Mouse (Mus musculus) forelimb bud, embryonic 11.5 days (tissue): ENCODE data around the gene Gm17334.

Experiments used
- DNase-seq: peaks from one replicate; pipeline ENCODE4 v3.0.0-alpha.2; 2012; ENCODE audit warnings: low read depth, low spot score

The Gm17334 gene

DNA sequence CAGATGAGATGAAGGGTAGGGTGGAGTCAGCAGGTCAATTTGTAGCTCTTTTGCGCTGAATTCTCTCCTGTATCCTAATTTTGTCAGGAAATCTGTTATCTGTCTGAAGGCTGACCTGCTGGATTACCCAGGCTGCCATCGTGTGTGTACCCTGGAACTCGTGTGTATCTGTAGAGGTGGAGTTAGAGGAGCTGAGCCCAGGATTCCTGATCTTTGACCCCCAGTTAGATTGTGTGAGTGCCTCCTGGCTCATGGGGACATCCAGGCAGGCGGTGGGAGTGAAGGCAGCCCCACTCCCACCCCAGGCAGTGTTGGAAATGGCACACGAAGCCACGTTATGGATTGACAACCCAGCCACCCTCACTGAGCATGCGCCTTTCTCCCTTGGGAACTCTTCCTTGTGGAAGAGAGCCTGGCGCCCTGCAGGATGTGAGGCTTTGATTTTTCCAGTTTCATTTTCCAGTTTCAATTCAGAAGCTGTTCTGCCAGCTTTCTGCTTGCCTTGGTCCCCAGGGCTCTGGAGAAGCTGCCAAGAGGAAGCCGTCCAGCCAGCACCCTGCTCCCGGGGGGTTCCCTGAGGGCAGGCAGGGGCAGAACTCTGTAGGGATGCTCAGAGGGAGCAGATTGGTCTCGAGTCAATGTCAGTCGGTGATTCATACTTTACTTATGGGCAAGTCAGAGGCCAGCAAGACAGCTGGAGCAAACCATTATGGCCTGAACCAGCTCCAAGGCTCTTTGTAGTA lies 23.6 kb upstream of the Gm17334 start:
- no peak for DNase-seq

DNA sequence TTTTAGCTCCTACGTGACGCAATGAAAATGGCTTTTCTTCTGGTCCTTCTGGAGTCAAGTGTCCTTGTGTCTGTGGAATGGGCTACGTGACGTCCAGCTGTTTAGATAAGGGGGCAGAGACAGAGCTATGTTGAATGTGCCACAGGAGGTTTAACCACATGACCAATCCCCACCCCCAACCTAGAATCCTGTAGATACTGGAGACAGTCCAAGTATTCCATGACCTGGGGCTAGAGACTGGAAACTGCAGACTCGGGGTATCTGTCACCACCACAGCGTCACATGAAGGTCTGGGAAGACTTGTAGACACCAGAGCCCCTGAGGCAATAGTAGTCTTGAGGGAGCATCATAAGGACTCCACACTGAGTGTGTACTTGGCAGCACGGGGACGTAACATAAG lies 22.8 kb upstream of the Gm17334 start:
- DNase-seq, result no peak

DNA sequence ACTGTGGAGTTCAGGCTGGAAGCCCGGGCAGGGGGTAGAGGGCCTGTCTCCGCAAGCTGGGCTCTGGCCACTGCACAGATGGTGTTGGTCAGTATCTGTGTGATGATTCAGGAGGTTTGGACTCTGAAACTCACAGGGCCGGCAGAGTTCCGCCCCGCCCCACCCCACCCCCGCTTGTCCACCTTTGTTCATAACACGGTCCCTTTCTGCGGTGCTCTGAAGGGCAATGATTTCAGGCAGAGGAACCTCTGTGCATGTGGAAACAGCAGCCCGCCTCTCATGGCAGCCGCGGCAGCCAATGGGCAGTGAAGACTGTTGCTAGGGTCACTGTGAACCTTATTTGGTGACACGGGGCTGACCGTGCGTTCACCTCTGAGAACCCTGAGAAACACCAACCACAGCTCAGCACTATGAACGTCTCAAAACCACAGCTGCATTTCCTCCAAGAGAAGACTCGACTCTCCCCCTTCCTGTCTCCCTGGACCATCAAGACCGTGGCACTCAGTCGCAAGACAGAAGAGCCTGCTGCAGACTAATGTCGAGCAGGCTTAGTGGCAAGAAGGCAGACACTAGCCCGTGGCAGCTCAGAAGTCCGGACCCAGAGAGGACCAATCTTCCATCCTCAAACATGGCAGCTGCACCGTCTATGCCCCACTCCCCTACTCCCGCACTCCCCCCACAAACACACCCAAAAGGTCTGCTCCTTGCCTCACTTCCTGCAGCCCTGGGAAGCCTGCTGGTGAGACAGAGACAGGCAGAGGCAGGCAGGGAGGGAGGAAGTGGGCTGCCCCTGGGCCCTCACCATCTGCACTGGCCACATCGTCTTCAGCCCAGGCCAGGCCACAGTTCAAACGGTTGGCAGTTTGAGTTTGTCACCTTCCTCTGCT lies 21.9 kb upstream of the Gm17334 start:
- no peak for DNase-seq

DNA sequence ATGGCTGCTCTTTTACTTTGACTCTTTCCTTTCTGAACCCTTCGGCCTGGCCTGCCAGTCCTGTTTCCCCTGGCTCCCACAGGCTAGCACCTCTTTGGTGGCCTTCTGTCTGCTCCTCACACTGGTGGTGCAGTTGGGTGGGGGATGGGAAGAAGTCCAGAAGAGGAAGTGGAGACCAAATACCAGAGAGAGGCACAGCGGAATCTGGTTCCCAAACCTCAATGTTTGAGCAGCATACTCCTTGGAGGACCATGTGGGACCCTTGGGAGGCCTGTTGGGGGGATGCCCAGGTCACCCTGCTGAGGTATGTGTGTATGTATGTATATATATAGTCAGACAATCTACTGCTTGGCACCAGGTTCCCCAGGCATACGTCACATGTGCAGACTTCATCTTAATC lies 21.0 kb upstream of the Gm17334 start:
- no peak for DNase-seq

DNA sequence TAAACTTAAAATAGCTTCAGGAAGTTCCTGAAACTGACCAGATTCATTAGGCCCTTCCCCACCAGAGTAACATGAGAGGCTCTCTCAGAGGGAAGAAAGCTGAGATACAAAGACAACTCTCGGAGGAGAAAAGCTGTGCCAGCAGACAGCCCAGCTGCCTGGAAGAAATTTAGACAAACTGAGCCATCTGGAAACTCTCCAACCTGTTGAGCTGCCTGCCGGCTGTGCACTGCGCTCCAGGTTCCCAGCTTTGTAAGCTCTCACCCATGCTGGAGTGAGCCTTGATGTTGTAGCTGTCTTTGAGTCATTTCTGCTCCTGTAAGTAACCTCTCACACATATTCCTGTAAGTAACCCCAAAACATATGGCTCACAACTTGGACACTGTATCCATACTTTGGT lies 20.0 kb upstream of the Gm17334 start:
- no peak for DNase-seq

DNA sequence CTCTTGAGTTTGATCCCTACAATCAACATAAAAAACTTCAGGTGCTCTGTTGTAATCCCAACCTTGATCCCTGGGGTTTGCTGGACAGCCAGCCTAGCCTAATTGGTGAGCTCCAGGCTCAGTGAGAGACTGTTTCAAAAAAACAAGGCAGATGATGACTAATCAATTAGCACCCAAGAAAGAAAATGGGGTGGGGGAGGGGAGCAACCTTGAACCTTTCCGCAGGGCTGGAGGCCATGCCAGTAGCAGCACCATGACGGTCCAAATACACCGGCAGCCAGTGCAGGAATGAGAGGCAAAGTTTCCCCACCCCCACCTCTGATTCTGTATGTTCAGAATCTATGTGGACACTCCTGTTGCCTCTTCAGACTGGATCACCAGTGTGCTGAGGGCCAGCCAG lies 16.3 kb upstream of the Gm17334 start:
- no peak for DNase-seq

DNA sequence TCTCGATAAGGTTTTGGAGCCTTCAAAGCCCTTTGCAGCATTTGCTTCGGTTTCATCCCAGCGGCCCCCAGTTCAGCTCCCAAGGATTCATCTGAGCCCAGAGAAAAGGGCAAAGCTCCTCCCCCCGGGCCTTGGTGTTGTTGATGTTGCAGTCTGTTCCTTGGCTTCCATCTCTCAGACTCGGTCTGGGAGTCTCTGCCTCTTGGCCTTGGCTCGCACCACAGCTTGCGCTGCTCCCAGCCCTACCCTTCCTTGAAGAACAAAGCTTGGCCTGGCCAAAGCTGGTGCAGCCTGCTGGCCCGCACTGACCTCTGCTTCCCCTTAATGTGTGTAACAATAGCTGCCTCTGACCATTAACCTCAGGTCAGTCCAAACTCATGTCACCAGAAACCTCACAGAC lies 15.2 kb upstream of the Gm17334 start:
- no peak for DNase-seq

DNA sequence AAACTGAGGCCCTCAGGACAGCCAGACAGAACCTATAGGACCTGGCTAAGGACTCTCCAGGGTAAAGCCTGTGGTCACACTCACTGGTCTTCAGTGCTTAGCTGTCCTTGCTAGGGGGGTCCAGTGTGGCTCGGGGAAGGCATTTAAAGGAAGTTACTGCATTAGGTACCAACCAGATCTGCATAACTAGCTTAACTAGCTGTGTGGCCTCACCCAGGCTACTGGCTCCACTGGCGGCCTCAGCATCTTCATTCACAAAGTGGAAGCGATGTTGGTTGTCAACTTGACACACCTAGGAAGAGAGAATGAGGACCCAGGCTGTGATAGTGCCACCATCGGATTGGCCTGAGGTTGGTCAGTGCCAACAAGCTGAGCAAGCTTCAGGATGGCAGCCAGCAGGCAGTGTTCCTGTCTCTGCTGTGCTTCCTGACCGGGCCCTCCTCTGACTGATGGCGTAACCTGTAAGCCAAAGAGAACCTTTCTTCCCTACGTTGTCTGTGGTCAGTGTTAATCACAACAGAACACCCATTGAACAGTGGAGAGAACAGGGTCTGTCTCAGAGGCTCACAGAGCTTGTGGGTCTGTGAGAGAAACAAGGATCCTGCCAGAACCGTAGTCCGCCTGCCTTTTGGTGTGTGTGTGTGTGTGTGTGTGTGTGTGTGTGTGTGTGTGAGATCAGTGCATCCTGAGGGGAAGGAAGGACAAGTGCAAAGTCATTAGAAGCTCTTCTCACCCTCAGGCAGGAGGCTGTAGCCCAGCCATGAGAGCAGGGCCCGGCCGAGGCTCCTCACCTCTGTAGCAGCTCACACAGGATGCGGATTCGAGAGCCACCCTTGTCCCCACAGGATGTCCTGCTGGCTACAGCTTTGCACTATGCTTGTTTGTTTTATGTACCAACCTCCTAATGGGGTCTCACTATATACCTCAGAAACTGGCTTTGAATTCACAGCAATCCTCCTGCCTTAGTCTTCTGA lies 13.4 kb upstream of the Gm17334 start:
- DNase-seq, result no peak

DNA sequence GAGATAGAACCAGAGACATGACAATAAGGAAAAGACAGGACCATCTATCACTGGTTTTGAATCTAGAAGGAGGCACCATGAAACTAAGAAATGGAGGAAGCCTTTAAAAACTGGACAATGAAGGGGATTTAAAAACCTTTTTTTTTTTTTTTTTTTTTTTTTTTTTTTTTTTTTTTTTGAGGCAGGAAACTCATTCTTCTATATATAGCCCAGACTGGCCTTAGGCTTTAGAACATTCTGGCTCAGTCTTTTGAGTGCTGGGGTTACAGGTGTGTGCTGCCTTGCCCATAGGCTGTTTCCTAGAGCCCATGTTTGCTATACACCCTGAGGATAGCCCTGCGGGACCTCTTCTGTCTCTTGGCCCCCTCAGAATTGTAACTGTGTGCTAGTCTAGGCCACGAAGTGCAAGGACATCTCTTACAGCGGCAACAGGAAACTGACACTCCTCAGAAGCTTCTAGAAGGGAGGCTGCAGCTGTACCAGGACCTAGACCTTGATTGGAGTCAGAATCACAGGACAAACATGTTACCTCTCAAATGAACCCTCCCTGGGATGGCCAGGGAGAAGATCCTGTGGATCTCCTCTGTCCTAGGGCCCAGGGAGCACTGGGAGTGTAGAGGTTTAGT lies 12.4 kb upstream of the Gm17334 start:
- DNase-seq, result no peak

DNA sequence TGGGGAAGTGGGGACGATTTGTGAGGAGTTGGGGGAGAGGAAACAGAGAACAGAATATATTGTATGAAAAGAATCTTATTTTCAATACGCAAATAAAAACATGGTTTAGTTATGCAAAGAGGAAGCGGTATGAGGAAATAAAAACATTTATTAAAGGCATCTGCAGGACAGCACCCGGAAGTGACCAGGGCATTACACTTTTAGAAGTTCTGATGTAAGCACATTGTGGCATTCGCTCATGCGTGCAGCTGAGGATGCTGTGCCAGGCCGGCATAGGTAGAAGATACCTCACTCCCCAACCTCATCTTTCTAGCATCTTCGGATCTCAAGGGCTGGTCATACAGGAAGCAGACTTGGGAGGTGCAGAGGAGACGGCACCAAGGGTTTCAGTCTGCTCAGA lies 10.3 kb upstream of the Gm17334 start:
- no peak for DNase-seq

DNA sequence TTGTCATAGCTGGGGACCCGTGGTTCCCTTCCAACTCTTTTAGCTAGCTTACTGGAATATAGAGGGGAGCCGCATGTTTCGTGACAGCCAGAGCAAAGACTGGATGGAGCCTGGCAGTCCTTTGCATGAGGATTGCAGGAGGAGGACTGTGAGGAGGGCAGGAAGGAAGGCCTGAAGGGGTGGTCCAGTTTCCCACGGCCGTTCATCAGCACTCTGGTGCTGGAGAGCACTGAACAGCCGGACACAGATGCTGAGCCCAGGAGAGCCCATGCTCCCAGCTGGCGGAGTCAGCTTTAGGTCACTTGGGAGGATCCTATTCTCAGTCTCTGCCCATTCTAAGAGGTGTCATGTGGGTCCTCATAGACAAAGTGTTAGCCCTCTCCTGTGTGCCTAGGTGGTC lies 9.0 kb upstream of the Gm17334 start:
- DNase-seq, result no peak

DNA sequence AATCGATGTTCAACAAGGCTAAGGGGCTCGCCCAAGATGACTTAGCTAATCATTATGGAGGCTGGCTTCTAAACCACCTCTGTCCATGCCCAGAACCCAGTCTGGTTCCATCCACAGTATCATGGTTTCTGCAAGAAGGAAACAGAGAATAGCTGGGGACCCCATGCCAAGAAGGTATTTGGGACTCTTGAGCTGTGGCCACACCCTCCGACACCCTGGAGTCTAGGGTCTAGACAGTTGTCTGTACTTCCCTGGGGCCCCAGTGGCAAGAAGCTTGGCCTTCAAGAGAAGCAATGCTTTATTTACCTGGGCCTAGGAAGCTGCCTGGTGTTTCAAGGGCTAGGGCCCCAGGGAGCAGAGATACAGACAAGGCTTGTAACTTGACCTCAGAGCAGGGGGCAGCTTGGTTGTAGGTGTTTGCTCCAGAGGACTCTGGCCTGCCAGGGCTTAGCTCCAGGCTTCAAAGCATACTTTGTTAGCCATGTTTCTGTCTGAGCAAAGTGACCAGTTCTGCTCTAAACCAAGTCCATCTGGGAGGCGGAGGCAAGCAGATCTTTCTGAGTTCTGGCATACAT lies 8.3 kb upstream of the Gm17334 start:
- DNase-seq, result no peak

DNA sequence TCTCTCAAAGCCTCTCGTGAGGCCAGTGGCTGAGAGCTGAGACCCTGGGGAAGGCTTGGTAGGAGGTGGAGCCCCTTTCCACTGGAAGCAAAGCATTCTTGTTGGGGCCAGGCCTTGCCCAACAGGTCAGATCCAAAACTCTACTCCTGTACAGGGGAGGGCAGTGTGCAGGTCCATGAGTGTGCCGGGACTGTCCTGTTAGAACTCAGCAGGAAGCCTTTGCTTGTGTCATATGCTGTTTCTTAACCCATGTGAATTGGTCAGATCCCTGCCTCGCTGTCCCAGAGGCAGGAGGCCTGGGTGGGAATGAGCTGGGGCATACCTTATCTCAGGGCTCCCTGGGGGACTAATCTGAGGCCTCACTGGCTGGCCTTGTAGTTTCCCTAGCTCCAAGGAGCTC lies 7.3 kb upstream of the Gm17334 start:
- DNase-seq, result no peak

DNA sequence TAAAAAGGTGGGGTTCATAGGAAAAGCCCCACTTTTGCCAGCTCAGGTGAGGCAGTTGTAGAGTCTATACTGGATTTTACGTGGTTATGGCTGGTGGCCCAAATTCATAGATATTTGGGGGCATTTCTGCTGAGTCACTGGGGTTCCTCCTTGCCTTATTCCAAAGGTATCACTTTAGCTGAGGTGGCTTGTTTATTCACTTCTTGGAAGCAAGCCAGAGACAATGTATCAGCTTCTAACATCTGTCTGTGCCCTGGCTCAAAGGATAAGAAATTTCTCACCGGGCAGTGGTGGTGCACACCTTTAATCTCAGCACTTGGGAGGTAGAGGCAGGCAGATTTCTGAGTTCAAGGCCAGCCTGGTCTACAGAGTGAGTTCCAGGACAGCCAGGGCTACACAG lies 6.8 kb upstream of the Gm17334 start:
- DNase-seq, result no peak

DNA sequence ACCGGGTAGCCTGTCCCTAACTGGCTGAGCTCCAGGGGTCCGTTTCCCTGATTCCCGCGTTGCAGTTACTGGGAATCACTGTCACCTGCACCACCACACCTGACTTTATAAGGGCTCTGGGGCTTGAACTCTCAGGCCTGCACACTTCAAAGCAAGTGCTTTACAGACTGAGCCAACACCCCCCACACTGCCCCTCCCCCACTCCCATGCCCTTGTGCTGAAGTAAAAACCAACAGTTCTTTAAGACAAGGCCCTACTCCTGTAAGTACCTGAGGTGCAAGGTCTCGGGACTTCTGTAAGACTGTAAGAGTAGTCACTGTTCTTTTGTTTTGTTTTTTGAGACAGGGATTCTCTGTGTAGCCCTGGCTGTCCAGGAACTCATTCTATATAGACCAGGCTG lies 5.5 kb upstream of the Gm17334 start:
- no peak for DNase-seq

DNA sequence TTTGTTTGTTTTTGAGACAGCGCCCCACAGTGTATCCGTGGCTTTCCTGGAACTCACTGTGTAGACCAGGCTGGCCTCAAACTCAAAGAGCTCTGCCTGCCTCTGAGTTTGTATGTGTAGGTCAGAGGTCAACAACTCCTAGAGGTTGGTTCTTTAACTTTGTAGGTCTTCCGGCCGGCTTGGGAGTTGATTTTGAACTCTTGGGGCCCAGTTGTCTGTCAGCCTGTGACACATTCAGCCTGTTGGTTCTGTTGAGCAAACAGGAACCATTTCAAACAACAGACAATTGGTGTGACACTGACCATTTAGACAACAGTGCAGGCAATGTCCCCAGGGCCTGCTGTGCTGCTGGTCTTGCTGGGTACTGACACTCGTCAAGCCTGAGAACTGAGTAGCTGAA lies 4.7 kb upstream of the Gm17334 start:
- no peak for DNase-seq

DNA sequence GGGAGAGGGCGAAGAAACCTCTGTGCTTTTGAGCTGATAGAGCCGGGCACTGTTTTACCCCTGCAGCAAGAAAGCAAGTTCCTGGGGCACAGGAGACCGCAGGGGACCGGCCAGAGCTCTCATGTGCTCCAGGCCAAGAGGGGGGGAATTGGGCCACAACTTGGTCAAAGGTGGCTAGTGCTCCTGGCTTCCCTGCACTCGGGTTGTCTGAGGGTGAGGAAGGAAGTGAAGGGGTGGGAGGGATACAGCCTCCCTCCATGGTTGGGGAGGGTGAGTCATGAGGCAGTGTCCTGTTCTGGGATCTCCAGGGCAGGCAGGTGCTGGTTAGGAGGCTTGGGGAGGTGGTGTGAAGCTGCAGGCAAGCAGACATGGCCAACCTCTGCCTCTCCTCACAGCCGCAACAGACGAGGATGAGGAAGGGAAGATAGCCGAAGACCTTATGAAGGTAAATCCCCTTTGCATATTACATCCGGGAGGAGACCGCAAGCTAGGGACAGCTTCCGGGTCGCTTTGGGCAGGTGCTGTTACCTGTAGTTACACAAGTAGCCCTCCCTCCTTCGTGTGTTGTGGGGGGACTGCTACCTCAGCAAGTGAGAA lies 1.8 kb upstream of the Gm17334 start:
- DNase-seq, result no peak

DNA sequence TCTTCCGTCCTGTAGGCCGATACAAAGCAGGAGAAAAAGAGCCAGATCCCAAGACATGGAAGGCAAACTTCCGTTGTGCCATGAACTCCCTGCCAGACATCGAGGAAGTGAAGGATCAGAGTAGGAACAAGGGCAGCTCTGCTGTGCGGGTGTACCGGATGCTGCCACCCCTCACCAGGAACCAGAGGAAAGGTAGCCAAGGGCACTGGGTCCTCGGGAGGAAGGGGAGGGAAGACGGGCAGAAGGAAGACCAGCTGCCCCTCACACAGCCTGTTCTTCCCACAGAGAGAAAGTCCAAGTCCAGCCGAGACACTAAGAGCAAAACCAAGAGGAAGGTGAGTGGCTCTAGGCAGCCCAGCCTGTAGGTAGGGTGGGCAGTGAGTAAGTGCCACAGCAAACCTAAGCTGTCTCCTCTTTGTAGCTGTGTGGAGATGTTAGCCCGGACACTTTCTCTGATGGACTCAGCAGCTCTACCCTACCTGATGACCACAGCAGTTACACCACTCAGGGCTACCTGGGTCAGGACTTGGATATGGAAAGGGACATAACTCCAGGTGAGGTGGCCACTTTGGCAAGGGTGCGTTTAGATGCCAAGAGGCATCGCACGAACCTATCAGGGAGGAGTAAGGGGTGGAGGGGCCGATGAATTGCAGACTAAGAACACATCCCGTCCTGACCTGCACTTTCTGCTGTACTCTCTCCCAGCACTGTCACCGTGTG lies 814 bp upstream of the Gm17334 start:
- DNase-seq, result no peak

DNA sequence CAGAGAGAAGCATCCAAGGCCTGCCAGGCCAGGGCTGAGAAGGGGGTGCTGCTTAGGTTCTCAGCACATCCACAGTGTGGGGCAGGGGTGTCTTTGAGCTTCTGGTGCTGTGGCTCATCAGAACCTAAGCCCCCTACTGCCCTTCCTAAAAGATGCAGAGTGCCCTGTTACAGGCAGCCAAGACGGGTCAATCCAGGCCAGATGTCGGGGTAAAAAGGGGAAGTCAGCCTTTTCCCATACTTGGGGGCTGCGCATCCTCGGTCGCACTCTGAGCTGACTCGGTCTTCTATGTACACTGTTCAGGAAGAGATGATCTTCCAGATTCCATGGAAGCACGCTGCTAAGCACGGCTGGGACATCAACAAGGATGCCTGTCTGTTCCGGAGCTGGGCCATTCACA lies 451 bp downstream of the Gm17334 start:
- no peak for DNase-seq
